Comparison of ENCODE assay signal across 10 mouse cellular contexts in genomic region chrX:19168111-19168510, GRCm38 (mm10).
DNase-seq lines count a peak whose midpoint lies in the region; TF ChIP-seq lines count a peak whose summit lies in the region.
"Had no signal": no experiment of that assay in that cellular context is flagged by ENCODE, and none has a peak within 500 bp of the region (broad histone marks: within the 10 kb centered on the region; RNA-seq: fewer than 3 reads in every experiment).

No protein-coding gene starts in this region.

- no peaks in the 10 kb centered on the region for H3K4me1 ChIP-seq in bone marrow macrophage, adult 2 months (ENCODE audit: control insufficient read depth, insufficient read depth, low read length)
- no peaks in the 10 kb centered on the region; the same call in 1 of the 2 replicates for H3K4me1 ChIP-seq in cortical plate, adult 2 months (ENCODE audit: control insufficient read depth, insufficient read depth, low read length)
- H3K4me1 ChIP-seq: intestine, embryonic 15.5 days had no signal

- no peak for TF ChIP-seq POLR2A in bone marrow macrophage, adult 2 months (IDR thresholded peaks at IDR 0.05; ENCODE audit: borderline replicate concordance, low read depth, low read length)
- no peak for TF ChIP-seq POLR2A in cortical plate, adult 2 months (IDR thresholded peaks at IDR 0.05; ENCODE audit: extremely low read depth, insufficient read depth, low read length)

- DNase-seq in adrenal gland, adult 2 months: peak; percentile 41
- DNase-seq in adrenal gland, postnatal 14 days: no peak
- peak in 1 of 2 experiments; percentile 8 for DNase-seq in left cerebral cortex, adult 2 months (ENCODE audit: extremely low spot score in 1 of 2, low spot score in 2 of 2)
- no peak for DNase-seq in left cerebral cortex, postnatal 4 days
- DNase-seq in natural killer cell, adult 2 months (ENCODE audit: low spot score in 2 of 2): no peak
- no peak for DNase-seq in thymus, postnatal 36 days

- H3K4me3 ChIP-seq in left cerebral cortex, adult 2 months: no peak overlapping the region; the same call in 1 of the 2 replicates
- H3K4me3 ChIP-seq in bone marrow macrophage, adult 2 months (ENCODE audit: insufficient read depth, low read length): peak overlapping the region; percentile 70
- no peak overlapping the region; the same call in 1 of the 2 replicates for H3K4me3 ChIP-seq in cortical plate, adult 2 months (ENCODE audit: insufficient read depth, low read length)

- intact Hi-C loops in left cerebral cortex, adult 2 months (cut with DNase I): loop anchor here (5.0 to 10.0 kb wide), 2 partner anchors 69 to 483 kb away; no protein-coding TSS in a partner anchor
- intact Hi-C loops in left cerebral cortex, postnatal 4 days (cut with DNase I): no loop called here

- no peak for TF ChIP-seq CTCF in left cerebral cortex, adult 2 months (IDR thresholded peaks at IDR 0.05)
- TF ChIP-seq CTCF in bone marrow macrophage, adult 2 months (IDR thresholded peaks at IDR 0.05; ENCODE audit: low read depth, low read length): no peak
- no peak for TF ChIP-seq CTCF in cortical plate, adult 2 months (IDR thresholded peaks at IDR 0.05; ENCODE audit: extremely low read depth, insufficient read depth, low read length)

- peak overlapping the region; percentile 64 for H3K27ac ChIP-seq in left cerebral cortex, adult 2 months
- H3K27ac ChIP-seq in bone marrow macrophage, adult 2 months (ENCODE audit: insufficient read depth, low read depth, low read length): peak overlapping the region; percentile 54
- H3K27ac ChIP-seq in cortical plate, adult 2 months (ENCODE audit: insufficient read depth, low read length): peak overlapping the region; percentile 84
- H3K27ac ChIP-seq: forebrain, embryonic 10.5 days; intestine, embryonic 15.5 days had no signal
